Mouse (Mus musculus): ENCODE measurements around the gene Tlk2. TPM values are rescaled to one million over a fixed set of nuclear protein-coding genes. Genes with fewer than 3 reads are reported as not detected.
A peak's percentile ranks its signal among the peaks of the same experiment; 100 is the strongest.

The Tlk2 gene
- polyA plus RNA-seq, 1 experiment from 2014 or later = 30.8 TPM

GRCm38 (mm10) chr11:105289403-105289802, 110.8 kb downstream of the Tlk2 start:
- Histone ChIP-seq H3K36me3 (ENCODE audit: control insufficient read depth, insufficient read depth, low read length) (peaks cover 19% of the 10 kb centered on the region), H3K27me3 (ENCODE audit: control insufficient read depth, insufficient read depth, low read length) (no peaks in the 10 kb centered on the region), H3K9ac (ENCODE audit: low read depth, low read length) (0 out of 2 replicates have a peak overlapping the region, but pooled peaks have one; percentile 4), H3K9me3 (ENCODE audit: control insufficient read depth, low read length) (no peaks in the 10 kb centered on the region), H3K4me3 (ENCODE audit: low read length) (no peak overlapping the region), H3K4me2 (replicated peaks; ENCODE audit: low read depth, low read length) (no peak overlapping the region), H3K4me1 (ENCODE audit: control insufficient read depth, insufficient read depth, low read length) (peaks cover 20% of the 10 kb centered on the region), H3K27ac (ENCODE audit: low read depth, low read length) (no peak overlapping the region)
- ATAC-seq (ENCODE audit: low FRiP score, low TSS enrichment) = no peak
- WGBS = 65% methylated on average over 3 of the region's 3 CpGs

DNA sequence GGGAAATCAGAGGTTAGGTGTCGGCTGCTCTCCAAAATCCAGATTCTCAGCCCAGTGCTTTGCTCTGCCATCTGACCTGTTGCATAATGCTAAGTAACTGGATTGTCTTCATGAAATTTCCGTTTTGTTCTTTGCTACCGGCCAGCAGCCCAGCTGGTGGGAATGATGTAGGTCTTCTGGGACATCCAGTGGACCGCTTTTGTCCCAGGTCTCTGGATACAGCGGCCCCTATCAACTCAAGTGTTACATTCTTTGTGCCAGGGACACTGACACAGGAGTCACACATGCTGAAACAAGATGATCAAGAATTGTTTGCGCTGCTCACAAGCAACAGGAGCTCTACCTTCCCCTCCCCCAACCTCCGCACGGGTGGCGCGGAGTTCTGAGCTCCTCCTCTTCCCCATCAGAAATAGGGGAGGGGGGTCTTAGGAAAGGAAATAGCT, 113.1 kb downstream of the Tlk2 start:
- no peak; the same call in 1 of the 2 replicates for ATAC-seq (ENCODE audit: low FRiP score, low TSS enrichment)
- Histone ChIP-seq H3K9ac (ENCODE audit: low read depth, low read length) (peak overlapping the region; percentile 71), H3K36me3 (ENCODE audit: control insufficient read depth, insufficient read depth, low read length) (peaks cover 11% of the 10 kb centered on the region), H3K4me1 (ENCODE audit: control insufficient read depth, insufficient read depth, low read length) (peaks cover 26% of the 10 kb centered on the region), H3K4me2 (replicated peaks; ENCODE audit: low read depth, low read length) (peak overlapping the region; percentile 73), H3K27me3 (ENCODE audit: control insufficient read depth, insufficient read depth, low read length) (no peaks in the 10 kb centered on the region), H3K9me3 (ENCODE audit: control insufficient read depth, low read length) (no peaks in the 10 kb centered on the region), H3K27ac (ENCODE audit: low read depth, low read length) (peak overlapping the region; percentile 95), H3K4me3 (ENCODE audit: low read length) (peak overlapping the region; percentile 70)
- WGBS = 3% methylated on average over 10 of the region's 10 CpGs

DNA sequence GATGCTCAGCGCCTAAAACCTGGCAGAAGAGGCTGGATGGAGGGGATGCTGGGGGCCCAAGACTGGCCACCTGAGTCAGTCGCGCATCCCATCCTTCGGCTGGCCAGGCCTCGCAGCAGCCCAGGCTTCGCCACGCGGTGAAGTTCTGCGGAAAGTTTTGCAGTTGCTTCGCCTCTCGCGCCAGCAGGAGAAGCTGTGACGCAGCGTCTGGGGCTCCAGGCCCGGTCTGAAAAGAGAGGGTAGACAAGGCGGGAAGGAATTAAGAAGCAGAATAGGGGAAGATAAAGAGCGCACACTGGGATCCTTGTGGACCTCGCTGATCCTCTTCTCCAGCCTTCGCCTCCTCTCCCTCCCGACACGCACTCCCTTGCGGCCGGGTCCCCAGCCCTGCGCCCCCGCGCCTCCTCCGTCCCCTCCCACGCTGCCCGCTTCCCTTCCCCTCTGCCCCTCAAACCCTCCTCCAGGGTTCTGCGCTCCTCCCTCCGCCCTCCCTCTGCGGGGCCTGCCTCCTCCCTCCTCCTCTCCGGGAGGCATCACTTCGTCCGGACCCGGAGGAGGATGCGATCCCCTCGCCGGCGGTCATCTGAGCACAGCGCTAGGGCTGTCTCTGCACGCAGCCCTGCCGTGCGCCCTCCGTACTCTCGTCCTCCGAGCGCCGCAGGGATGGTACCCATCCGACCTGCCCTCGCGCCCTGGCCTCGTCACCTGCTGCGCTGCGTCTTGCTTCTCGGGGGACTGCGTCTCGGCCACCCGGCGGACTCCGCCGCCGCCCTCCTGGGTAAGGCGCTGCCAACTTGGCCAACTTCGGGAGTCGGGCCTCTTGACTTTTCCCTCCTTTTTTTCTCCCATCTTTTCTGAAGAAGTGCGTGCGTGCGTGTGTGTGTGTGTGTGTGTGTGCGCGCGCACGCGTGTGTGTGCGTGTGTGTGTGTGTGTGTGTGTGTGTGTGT, 113.8 kb downstream of the Tlk2 start, which contains the start of gene Mrc2:
Gene Mrc2, plus strand, starts transcription at position 520 of the 948 bp plus-strand sequence.
- peak within 1 kb of the TSS; percentile 73 for H3K4me2 ChIP-seq (replicated peaks; ENCODE audit: low read depth, low read length)
- ATAC-seq (ENCODE audit: low FRiP score, low TSS enrichment) = peak; percentile 87
- H3K9me3 ChIP-seq (ENCODE audit: control insufficient read depth, low read length) = no peaks in the 10 kb centered on the region
- peak within 1 kb of the TSS; percentile 71 for H3K9ac ChIP-seq (ENCODE audit: low read depth, low read length)
- no peaks in the 10 kb centered on the region for H3K27me3 ChIP-seq (ENCODE audit: control insufficient read depth, insufficient read depth, low read length)
- under 1% methylated on average over 65 of the region's 75 CpGs for WGBS
- peaks cover 4% of the 10 kb centered on the region; the same call in 1 of the 2 replicates for H3K36me3 ChIP-seq (ENCODE audit: control insufficient read depth, insufficient read depth, low read length)
- H3K27ac ChIP-seq (ENCODE audit: low read depth, low read length) = peak within 1 kb of the TSS; percentile 95
- peaks cover 26% of the 10 kb centered on the region for H3K4me1 ChIP-seq (ENCODE audit: control insufficient read depth, insufficient read depth, low read length)
- H3K4me3 ChIP-seq (ENCODE audit: low read length) = peak within 1 kb of the TSS; percentile 70

- Histone ChIP-seq H3K27ac (ENCODE audit: low read depth, low read length) (peak overlapping the region; percentile 95; the same call in 1 of the 2 replicates), H3K9me3 (ENCODE audit: control insufficient read depth, low read length) (no peaks in the 10 kb centered on the region), H3K9ac (ENCODE audit: low read depth, low read length) (peak overlapping the region; percentile 71), H3K36me3 (ENCODE audit: control insufficient read depth, insufficient read depth, low read length) (peaks cover 4% of the 10 kb centered on the region; the same call in 1 of the 2 replicates), H3K4me1 (ENCODE audit: control insufficient read depth, insufficient read depth, low read length) (peaks cover 26% of the 10 kb centered on the region), H3K4me3 (ENCODE audit: low read length) (peak overlapping the region; percentile 70), H3K4me2 (replicated peaks; ENCODE audit: low read depth, low read length) (peak overlapping the region; percentile 73), H3K27me3 (ENCODE audit: control insufficient read depth, insufficient read depth, low read length) (no peaks in the 10 kb centered on the region)
- 0% methylated on average over 26 of the region's 26 CpGs for WGBS
- peak; percentile 62 for ATAC-seq (ENCODE audit: low FRiP score, low TSS enrichment)
Measured at GRCm38 (mm10) chr11:105293101-105293581, 114.5 kb downstream of the Tlk2 start.

GRCm38 (mm10) chr11:105293901-105294494, 115.4 kb downstream of the Tlk2 start:
- Histone ChIP-seq H3K9me3 (ENCODE audit: control insufficient read depth, low read length) (no peaks in the 10 kb centered on the region), H3K27ac (ENCODE audit: low read depth, low read length) (peak overlapping the region; percentile 95), H3K9ac (ENCODE audit: low read depth, low read length) (peak overlapping the region; percentile 71), H3K4me3 (ENCODE audit: low read length) (peak overlapping the region; percentile 70), H3K4me2 (replicated peaks; ENCODE audit: low read depth, low read length) (peak overlapping the region; percentile 73), H3K36me3 (ENCODE audit: control insufficient read depth, insufficient read depth, low read length) (peaks cover 4% of the 10 kb centered on the region; the same call in 1 of the 2 replicates), H3K27me3 (ENCODE audit: control insufficient read depth, insufficient read depth, low read length) (no peaks in the 10 kb centered on the region), H3K4me1 (ENCODE audit: control insufficient read depth, insufficient read depth, low read length) (peaks cover 26% of the 10 kb centered on the region)
- WGBS = 9% methylated on average over 9 of the region's 9 CpGs
- no peak for ATAC-seq (ENCODE audit: low FRiP score, low TSS enrichment)

GRCm38 (mm10) chr11:105296084-105296483, 117.5 kb downstream of the Tlk2 start:
- Histone ChIP-seq H3K9me3 (ENCODE audit: control insufficient read depth, low read length) (no peaks in the 10 kb centered on the region), H3K27me3 (ENCODE audit: control insufficient read depth, insufficient read depth, low read length) (no peaks in the 10 kb centered on the region), H3K4me1 (ENCODE audit: control insufficient read depth, insufficient read depth, low read length) (peaks cover 20% of the 10 kb centered on the region), H3K9ac (ENCODE audit: low read depth, low read length) (no peak overlapping the region), H3K4me2 (replicated peaks; ENCODE audit: low read depth, low read length) (no peak overlapping the region), H3K36me3 (ENCODE audit: control insufficient read depth, insufficient read depth, low read length) (peaks cover 4% of the 10 kb centered on the region; the same call in 1 of the 2 replicates), H3K4me3 (ENCODE audit: low read length) (no peak overlapping the region), H3K27ac (ENCODE audit: low read depth, low read length) (no peak overlapping the region)
- no peak for ATAC-seq (ENCODE audit: low FRiP score, low TSS enrichment)
- WGBS = 91% methylated on average over 10 of the region's 10 CpGs

DNA sequence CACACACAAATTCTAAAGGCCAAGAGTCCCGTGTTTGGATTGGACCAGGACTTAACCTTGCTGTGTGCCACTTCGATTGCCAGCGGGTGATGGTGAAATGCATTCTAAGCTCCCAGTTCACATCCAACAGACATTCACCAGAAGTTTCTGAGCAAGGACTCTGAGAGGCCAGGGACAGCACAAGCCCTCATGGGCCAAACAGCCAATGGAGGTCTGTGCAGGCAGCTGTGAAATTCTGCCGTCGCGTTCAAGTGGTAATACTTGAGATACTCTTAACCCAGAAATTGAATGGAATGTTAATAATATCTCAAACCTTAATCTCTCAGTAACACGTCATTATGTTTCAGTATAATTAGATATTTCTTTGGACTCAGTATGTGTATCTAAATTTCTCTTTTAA, 131.6 kb downstream of the Tlk2 start:
- Histone ChIP-seq H3K4me2 (replicated peaks; ENCODE audit: low read depth, low read length) (no peak overlapping the region), H3K27me3 (ENCODE audit: control insufficient read depth, insufficient read depth, low read length) (no peaks in the 10 kb centered on the region), H3K36me3 (ENCODE audit: control insufficient read depth, insufficient read depth, low read length) (peaks cover 7% of the 10 kb centered on the region; the same call in 1 of the 2 replicates), H3K4me1 (ENCODE audit: control insufficient read depth, insufficient read depth, low read length) (peaks cover 33% of the 10 kb centered on the region), H3K9me3 (ENCODE audit: control insufficient read depth, low read length) (no peaks in the 10 kb centered on the region), H3K27ac (ENCODE audit: low read depth, low read length) (no peak overlapping the region), H3K4me3 (ENCODE audit: low read length) (no peak overlapping the region), H3K9ac (ENCODE audit: low read depth, low read length) (no peak overlapping the region)
- no peak for ATAC-seq (ENCODE audit: low FRiP score, low TSS enrichment)
- 94% methylated on average over 7 of the region's 7 CpGs for WGBS

GRCm38 (mm10) chr11:105311291-105311975, 132.8 kb downstream of the Tlk2 start:
- ATAC-seq (ENCODE audit: low FRiP score, low TSS enrichment) = no peak
- H3K4me3 ChIP-seq (ENCODE audit: low read length) = no peak overlapping the region
- peaks cover 38% of the 10 kb centered on the region for H3K4me1 ChIP-seq (ENCODE audit: control insufficient read depth, insufficient read depth, low read length)
- WGBS = 43% methylated on average over 24 of the region's 24 CpGs
- H3K27ac ChIP-seq (ENCODE audit: low read depth, low read length) = 0 out of 2 replicates have a peak overlapping the region, but pooled peaks have one; percentile 39
- H3K36me3 ChIP-seq (ENCODE audit: control insufficient read depth, insufficient read depth, low read length) = no peaks in the 10 kb centered on the region
- no peak overlapping the region; the same call in 1 of the 2 replicates for H3K4me2 ChIP-seq (replicated peaks; ENCODE audit: low read depth, low read length)
- H3K9me3 ChIP-seq (ENCODE audit: control insufficient read depth, low read length) = no peaks in the 10 kb centered on the region
- no peak overlapping the region for H3K9ac ChIP-seq (ENCODE audit: low read depth, low read length)
- no peaks in the 10 kb centered on the region for H3K27me3 ChIP-seq (ENCODE audit: control insufficient read depth, insufficient read depth, low read length)

Data from kidney, embryonic 14.5 days (tissue).